Comparison of ENCODE assay signal across 8 mouse cellular contexts in genomic region chr10:18453380-18453779, GRCm38 (mm10).
DNase-seq lines count a peak whose midpoint lies in the region; ATAC-seq and TF ChIP-seq lines count a peak whose summit lies in the region.

No protein-coding gene starts in this region.

- H3K4me2 ChIP-seq in intestine, embryonic 15.5 days (replicated peaks) = no peak overlapping the region

- intact Hi-C loops in left cerebral cortex, postnatal 14 days (cut with DNase I) = loop anchor here (1.0 kb wide), 1 partner anchor 75 kb away; no protein-coding TSS in a partner anchor

- WGBS in intestine, embryonic 15.5 days = 14% methylated on average over 4 of the region's 4 CpGs
- WGBS in midbrain, embryonic 10.5 days = 51% methylated on average over 4 of the region's 4 CpGs
- 9% methylated on average over 4 of the region's 4 CpGs for WGBS in small intestine, adult 2 months

- TF ChIP-seq CTCF in small intestine, adult 2 months (IDR thresholded peaks at IDR 0.05; ENCODE audit: extremely low read depth, insufficient read length, insufficient replicate concordance, low read depth, low read length) = peak; percentile 91; the same call in 1 of the 2 replicates

- H3K4me1 ChIP-seq in intestine, embryonic 15.5 days (replicated peaks) = peaks cover 6% of the 10 kb centered on the region; the same call in 1 of the 2 replicates
- peaks cover 32% of the 10 kb centered on the region for H3K4me1 ChIP-seq in midbrain, embryonic 10.5 days
- H3K4me1 ChIP-seq in small intestine, adult 2 months (ENCODE audit: control insufficient read depth, insufficient read depth, insufficient read length, low read length) = peaks cover 18% of the 10 kb centered on the region

- H3K9me3 ChIP-seq in intestine, embryonic 15.5 days = no peaks in the 10 kb centered on the region
- no peaks in the 10 kb centered on the region for H3K9me3 ChIP-seq in midbrain, embryonic 10.5 days (replicated peaks)

- H3K27ac ChIP-seq in intestine, embryonic 15.5 days = no peak overlapping the region
- H3K27ac ChIP-seq in midbrain, embryonic 10.5 days (replicated peaks) = no peak overlapping the region
- no peak overlapping the region for H3K27ac ChIP-seq in small intestine, adult 2 months (ENCODE audit: insufficient read depth, low read depth, low read length)

- no peak for TF ChIP-seq POLR2A in small intestine, adult 2 months (IDR thresholded peaks at IDR 0.05; ENCODE audit: low read depth, low read length)

- H3K27me3 ChIP-seq in intestine, embryonic 15.5 days (replicated peaks) = no peaks in the 10 kb centered on the region
- H3K27me3 ChIP-seq in midbrain, embryonic 10.5 days (ENCODE audit: low read depth, poor library complexity, severe bottlenecking) = peaks cover 4% of the 10 kb centered on the region; the same call in 1 of the 2 replicates
- H3K27me3 ChIP-seq in small intestine, adult 2 months (ENCODE audit: control insufficient read depth, insufficient read depth, low read length) = no peaks in the 10 kb centered on the region

- DNase-seq in adrenal gland, adult (ENCODE audit: inconsistent age in 2 of 2, low spot score in 1 of 2) = peak; percentile 81 to 93
- DNase-seq in embryo, embryonic 11 days = peak; percentile 83
- peak; percentile 62 for DNase-seq in gastrocnemius, postnatal 25 days
- peak; percentile 92 to 93 for DNase-seq in left cerebral cortex, postnatal 14 days (ENCODE audit: low spot score in 2 of 2)
- peak; percentile 71 for DNase-seq in midbrain, embryonic 10.5 days (ENCODE audit: low spot score)

- ATAC-seq in intestine, embryonic 15.5 days = peak; percentile 75
- ATAC-seq in monocyte, adult 5-6 weeks (replicated peaks; ENCODE audit: insufficient number of reproducible peaks, low FRiP score, low TSS enrichment, poor library complexity, severe bottlenecking) = no peak; the same call in 1 of the 2 replicates

- H3K36me3 ChIP-seq in intestine, embryonic 15.5 days = no peaks in the 10 kb centered on the region
- H3K36me3 ChIP-seq in midbrain, embryonic 10.5 days = no peaks in the 10 kb centered on the region
- H3K36me3 ChIP-seq in small intestine, adult 2 months (ENCODE audit: control insufficient read depth, insufficient read depth, low read length) = no peaks in the 10 kb centered on the region

- H3K9ac ChIP-seq in intestine, embryonic 15.5 days = no peak overlapping the region

- H3K4me3 ChIP-seq in intestine, embryonic 15.5 days (replicated peaks) = no peak overlapping the region
- no peak overlapping the region for H3K4me3 ChIP-seq in midbrain, embryonic 10.5 days
- no peak overlapping the region for H3K4me3 ChIP-seq in small intestine, adult 2 months (ENCODE audit: low read depth, low read length)
